Mouse (Mus musculus): ENCODE data around the gene Aox1. TPM values are rescaled to one million over a fixed set of nuclear protein-coding genes. Genes with fewer than 3 reads are reported as not detected.

Gene Aox1
- polyA plus RNA-seq, 1 experiment from 2014 or later = 0.16 TPM

GRCm38 (mm10) chr1:58056074-58056807 lies 26.5 kb downstream of the Aox1 start:
- ATAC-seq (ENCODE audit: insufficient read depth, low FRiP score, low TSS enrichment) (no peak), DNase-seq (ENCODE audit: low spot score) (no peak)
- Histone ChIP-seq H3K4me2 (ENCODE audit: low read depth) (no peak overlapping the region), H3K36me3 (ENCODE audit: control insufficient read depth, insufficient read depth, low read length) (no peaks in the 10 kb centered on the region), H3K9ac (ENCODE audit: low read length) (no peak overlapping the region), H3K27me3 (ENCODE audit: control insufficient read depth, insufficient read depth, low read length) (no peaks in the 10 kb centered on the region), H3K4me3 (ENCODE audit: low read depth, low read length) (no peak overlapping the region), H3K27ac (ENCODE audit: low read depth, low read length) (no peak overlapping the region), H3K4me1 (ENCODE audit: control insufficient read depth, insufficient read depth, low read length) (no peaks in the 10 kb centered on the region), H3K9me3 (ENCODE audit: control insufficient read depth, low read length) (no peaks in the 10 kb centered on the region)
- 84% methylated on average over 13 of the region's 13 CpGs for WGBS

GRCm38 (mm10) chr1:58056939-58057338 lies 27.2 kb downstream of the Aox1 start:
- Histone ChIP-seq H3K9me3 (ENCODE audit: control insufficient read depth, low read length) (no peaks in the 10 kb centered on the region), H3K27ac (ENCODE audit: low read depth, low read length) (no peak overlapping the region), H3K4me1 (ENCODE audit: control insufficient read depth, insufficient read depth, low read length) (no peaks in the 10 kb centered on the region), H3K36me3 (ENCODE audit: control insufficient read depth, insufficient read depth, low read length) (no peaks in the 10 kb centered on the region), H3K9ac (ENCODE audit: low read length) (no peak overlapping the region), H3K4me2 (ENCODE audit: low read depth) (no peak overlapping the region), H3K4me3 (ENCODE audit: low read depth, low read length) (no peak overlapping the region), H3K27me3 (ENCODE audit: control insufficient read depth, insufficient read depth, low read length) (no peaks in the 10 kb centered on the region)
- no peak for DNase-seq (ENCODE audit: low spot score)
- 88% methylated on average over 11 of the region's 11 CpGs for WGBS
- no peak for ATAC-seq (ENCODE audit: insufficient read depth, low FRiP score, low TSS enrichment)

GRCm38 (mm10) chr1:58058846-58059245 lies 29.1 kb downstream of the Aox1 start:
- no peaks in the 10 kb centered on the region for H3K4me1 ChIP-seq (ENCODE audit: control insufficient read depth, insufficient read depth, low read length)
- no peak overlapping the region for H3K4me3 ChIP-seq (ENCODE audit: low read depth, low read length)
- DNase-seq (ENCODE audit: low spot score) (no peak), ATAC-seq (ENCODE audit: insufficient read depth, low FRiP score, low TSS enrichment) (no peak)
- WGBS = 94% methylated on average over 4 of the region's 4 CpGs
- no peaks in the 10 kb centered on the region for H3K36me3 ChIP-seq (ENCODE audit: control insufficient read depth, insufficient read depth, low read length)
- H3K27me3 ChIP-seq (ENCODE audit: control insufficient read depth, insufficient read depth, low read length) = no peaks in the 10 kb centered on the region
- no peak overlapping the region for H3K9ac ChIP-seq (ENCODE audit: low read length)
- H3K27ac ChIP-seq (ENCODE audit: low read depth, low read length) = no peak overlapping the region
- no peak overlapping the region for H3K4me2 ChIP-seq (ENCODE audit: low read depth)
- no peaks in the 10 kb centered on the region for H3K9me3 ChIP-seq (ENCODE audit: control insufficient read depth, low read length)

- ATAC-seq (ENCODE audit: insufficient read depth, low FRiP score, low TSS enrichment) (no peak), DNase-seq (ENCODE audit: low spot score) (no peak)
- Histone ChIP-seq H3K36me3 (ENCODE audit: control insufficient read depth, insufficient read depth, low read length) (no peaks in the 10 kb centered on the region), H3K4me1 (ENCODE audit: control insufficient read depth, insufficient read depth, low read length) (no peaks in the 10 kb centered on the region), H3K9ac (ENCODE audit: low read length) (no peak overlapping the region), H3K27ac (ENCODE audit: low read depth, low read length) (no peak overlapping the region), H3K27me3 (ENCODE audit: control insufficient read depth, insufficient read depth, low read length) (no peaks in the 10 kb centered on the region), H3K9me3 (ENCODE audit: control insufficient read depth, low read length) (no peaks in the 10 kb centered on the region), H3K4me2 (ENCODE audit: low read depth) (no peak overlapping the region), H3K4me3 (ENCODE audit: low read depth, low read length) (no peak overlapping the region)
- WGBS = 88% methylated on average over 7 of the region's 7 CpGs
Measured at GRCm38 (mm10) chr1:58062131-58062530, 32.4 kb downstream of the Aox1 start.

- Histone ChIP-seq H3K27me3 (ENCODE audit: control insufficient read depth, insufficient read depth, low read length) (no peaks in the 10 kb centered on the region), H3K4me2 (ENCODE audit: low read depth) (no peak overlapping the region), H3K9ac (ENCODE audit: low read length) (no peak overlapping the region), H3K4me1 (ENCODE audit: control insufficient read depth, insufficient read depth, low read length) (no peaks in the 10 kb centered on the region), H3K4me3 (ENCODE audit: low read depth, low read length) (no peak overlapping the region), H3K36me3 (ENCODE audit: control insufficient read depth, insufficient read depth, low read length) (no peaks in the 10 kb centered on the region), H3K27ac (ENCODE audit: low read depth, low read length) (no peak overlapping the region), H3K9me3 (ENCODE audit: control insufficient read depth, low read length) (no peaks in the 10 kb centered on the region)
- no peak for DNase-seq (ENCODE audit: low spot score)
- WGBS = 89% methylated on average over 5 of the region's 5 CpGs
- ATAC-seq (ENCODE audit: insufficient read depth, low FRiP score, low TSS enrichment) = no peak
Measured at GRCm38 (mm10) chr1:58065151-58065550, 35.4 kb downstream of the Aox1 start.

GRCm38 (mm10) chr1:58065606-58066005 lies 35.9 kb downstream of the Aox1 start:
- DNase-seq (ENCODE audit: low spot score) (no peak), ATAC-seq (ENCODE audit: insufficient read depth, low FRiP score, low TSS enrichment) (no peak)
- Histone ChIP-seq H3K9me3 (ENCODE audit: control insufficient read depth, low read length) (no peaks in the 10 kb centered on the region), H3K4me3 (ENCODE audit: low read depth, low read length) (no peak overlapping the region), H3K4me1 (ENCODE audit: control insufficient read depth, insufficient read depth, low read length) (no peaks in the 10 kb centered on the region), H3K9ac (ENCODE audit: low read length) (no peak overlapping the region), H3K27me3 (ENCODE audit: control insufficient read depth, insufficient read depth, low read length) (no peaks in the 10 kb centered on the region), H3K36me3 (ENCODE audit: control insufficient read depth, insufficient read depth, low read length) (no peaks in the 10 kb centered on the region), H3K27ac (ENCODE audit: low read depth, low read length) (no peak overlapping the region), H3K4me2 (ENCODE audit: low read depth) (no peak overlapping the region)
- 88% methylated on average over 3 of the region's 3 CpGs for WGBS

GRCm38 (mm10) chr1:58069181-58069580 lies 39.5 kb downstream of the Aox1 start:
- H3K9ac ChIP-seq (ENCODE audit: low read length) = no peak overlapping the region
- 92% methylated on average over 6 of the region's 6 CpGs for WGBS
- DNase-seq (ENCODE audit: low spot score) = no peak
- no peak overlapping the region for H3K27ac ChIP-seq (ENCODE audit: low read depth, low read length)
- H3K4me3 ChIP-seq (ENCODE audit: low read depth, low read length) = no peak overlapping the region
- ATAC-seq (ENCODE audit: insufficient read depth, low FRiP score, low TSS enrichment) = no peak
- no peak overlapping the region for H3K4me2 ChIP-seq (ENCODE audit: low read depth)
- H3K4me1 ChIP-seq (ENCODE audit: control insufficient read depth, insufficient read depth, low read length) = no peaks in the 10 kb centered on the region
- H3K36me3 ChIP-seq (ENCODE audit: control insufficient read depth, insufficient read depth, low read length) = no peaks in the 10 kb centered on the region
- no peaks in the 10 kb centered on the region for H3K9me3 ChIP-seq (ENCODE audit: control insufficient read depth, low read length)
- H3K27me3 ChIP-seq (ENCODE audit: control insufficient read depth, insufficient read depth, low read length) = no peaks in the 10 kb centered on the region

- H3K27me3 ChIP-seq (ENCODE audit: control insufficient read depth, insufficient read depth, low read length) = no peaks in the 10 kb centered on the region
- 93% methylated on average over 11 of the region's 11 CpGs for WGBS
- no peaks in the 10 kb centered on the region for H3K36me3 ChIP-seq (ENCODE audit: control insufficient read depth, insufficient read depth, low read length)
- H3K4me2 ChIP-seq (ENCODE audit: low read depth) = no peak overlapping the region
- no peaks in the 10 kb centered on the region for H3K4me1 ChIP-seq (ENCODE audit: control insufficient read depth, insufficient read depth, low read length)
- H3K9me3 ChIP-seq (ENCODE audit: control insufficient read depth, low read length) = no peaks in the 10 kb centered on the region
- ATAC-seq (ENCODE audit: insufficient read depth, low FRiP score, low TSS enrichment) = no peak
- H3K27ac ChIP-seq (ENCODE audit: low read depth, low read length) = no peak overlapping the region
- DNase-seq (ENCODE audit: low spot score) = no peak
- no peak overlapping the region for H3K4me3 ChIP-seq (ENCODE audit: low read depth, low read length)
- no peak overlapping the region for H3K9ac ChIP-seq (ENCODE audit: low read length)
Measured at GRCm38 (mm10) chr1:58070091-58070490, 40.4 kb downstream of the Aox1 start.

GRCm38 (mm10) chr1:58071006-58071405 lies 41.3 kb downstream of the Aox1 start:
- no peak overlapping the region for H3K27ac ChIP-seq (ENCODE audit: low read depth, low read length)
- no peaks in the 10 kb centered on the region for H3K36me3 ChIP-seq (ENCODE audit: control insufficient read depth, insufficient read depth, low read length)
- WGBS = 91% methylated on average over 9 of the region's 9 CpGs
- no peak overlapping the region for H3K4me3 ChIP-seq (ENCODE audit: low read depth, low read length)
- H3K9me3 ChIP-seq (ENCODE audit: control insufficient read depth, low read length) = no peaks in the 10 kb centered on the region
- H3K9ac ChIP-seq (ENCODE audit: low read length) = no peak overlapping the region
- no peak overlapping the region for H3K4me2 ChIP-seq (ENCODE audit: low read depth)
- no peaks in the 10 kb centered on the region for H3K27me3 ChIP-seq (ENCODE audit: control insufficient read depth, insufficient read depth, low read length)
- no peaks in the 10 kb centered on the region for H3K4me1 ChIP-seq (ENCODE audit: control insufficient read depth, insufficient read depth, low read length)
- DNase-seq (ENCODE audit: low spot score) (no peak), ATAC-seq (ENCODE audit: insufficient read depth, low FRiP score, low TSS enrichment) (no peak)

Data from neural tube, embryonic 11.5 days (tissue).